Mouse (Mus musculus) embryo, embryonic 11 days (tissue): ENCODE data around the gene Kbtbd2.

Source experiments
- DNase-seq: peaks from one replicate; pipeline ENCODE4 v3.0.0-alpha.2; 2015

Gene Kbtbd2

DNA sequence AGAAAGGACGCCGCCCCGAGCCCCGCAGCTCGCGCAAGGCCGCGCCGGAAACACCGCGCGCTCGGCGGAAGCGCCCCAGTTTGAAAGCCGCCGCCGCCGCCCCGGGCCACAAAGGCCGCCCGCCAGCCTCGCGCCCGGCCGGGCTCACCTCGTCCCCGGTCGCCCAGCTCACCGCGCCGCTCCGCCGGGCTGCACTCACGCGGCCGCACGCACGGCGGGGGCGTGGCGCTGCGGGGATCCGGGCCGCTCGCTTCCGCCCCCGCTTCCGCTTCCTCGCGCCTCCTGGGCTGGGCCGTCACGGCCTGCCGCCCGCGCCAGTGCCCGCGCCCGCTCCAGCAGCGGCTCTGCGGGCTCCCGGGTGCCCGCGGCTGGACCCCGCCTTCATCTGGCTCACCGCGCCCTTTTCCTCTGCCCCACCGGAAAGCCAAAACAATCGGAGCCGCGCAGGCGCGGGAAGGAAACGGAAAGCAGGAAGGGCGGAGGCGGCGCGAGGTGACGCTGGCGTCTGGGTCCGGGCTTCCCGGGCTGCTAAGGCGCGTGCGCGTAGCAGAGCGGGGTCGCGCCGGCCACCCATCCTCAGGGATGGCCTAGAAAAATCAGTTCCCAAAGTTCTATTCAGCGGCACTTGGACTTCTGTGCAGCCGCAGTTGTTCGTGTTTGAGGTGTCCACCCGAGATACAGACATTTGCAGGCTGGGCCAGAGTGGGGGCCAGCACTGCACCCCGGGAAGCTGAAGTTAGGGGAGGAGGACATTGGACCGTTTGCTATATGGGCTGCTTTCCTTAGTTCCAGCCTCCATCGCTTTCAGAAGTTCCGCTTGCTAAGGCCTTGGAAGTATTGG is at the start of gene Kbtbd2:
TSS of gene Kbtbd2 (minus strand) at position 503 of the 841 bp plus-strand sequence.
- peak; percentile 96 for DNase-seq

- DNase-seq = no peak
Observed at GRCm38 (mm10) chr6:56844365-56844764, 46.8 kb upstream of the Kbtbd2 start.

DNA sequence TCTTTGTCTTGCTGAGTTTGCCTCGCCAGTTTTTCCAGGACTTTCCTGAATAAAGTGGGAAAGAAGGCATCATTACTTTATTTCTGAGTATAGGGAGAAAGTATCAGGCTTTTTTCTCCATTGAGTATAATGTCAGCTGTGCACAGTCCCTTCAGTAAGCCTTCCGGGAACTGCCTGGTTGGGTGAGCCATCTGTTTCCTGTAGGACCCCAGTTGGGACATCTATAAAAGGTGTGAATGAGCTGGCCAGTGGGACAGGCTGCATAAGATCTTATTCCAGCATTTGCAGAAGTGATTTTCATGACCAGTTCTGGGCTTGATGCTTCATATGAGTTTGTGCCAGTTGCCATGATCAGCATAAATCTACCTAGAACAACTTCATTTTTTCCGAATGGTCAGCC is 45.6 kb upstream of the Kbtbd2 start:
- DNase-seq = no peak

GRCm38 (mm10) chr6:56837621-56838020 is 40.0 kb upstream of the Kbtbd2 start:
- DNase-seq = no peak

- DNase-seq = no peak
Observed at GRCm38 (mm10) chr6:56837166-56837565, 39.6 kb upstream of the Kbtbd2 start.

DNA sequence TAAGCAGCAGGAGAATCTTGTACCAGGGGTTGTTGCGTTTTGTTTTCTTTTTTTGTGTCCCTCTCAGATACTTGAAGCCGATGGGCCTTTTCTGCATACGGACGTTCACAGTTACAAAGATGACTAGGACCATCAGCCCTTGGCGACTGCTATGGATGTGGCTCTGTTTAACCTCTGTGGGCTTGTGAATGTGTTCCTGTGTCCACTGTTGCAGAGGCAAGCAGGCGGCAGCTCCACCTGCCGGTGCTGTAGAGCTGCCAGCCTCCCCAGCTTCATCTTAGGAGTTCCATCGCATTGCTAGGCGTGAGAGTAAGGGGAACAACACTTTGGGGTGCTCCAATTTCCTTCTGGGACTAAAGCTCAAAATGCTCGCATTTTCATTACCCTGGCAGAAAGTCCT is 37.9 kb upstream of the Kbtbd2 start:
- DNase-seq = no peak

- peak; percentile 17 for DNase-seq
Observed at GRCm38 (mm10) chr6:56834769-56835168, 37.2 kb upstream of the Kbtbd2 start.

GRCm38 (mm10) chr6:56832830-56833229 is 35.2 kb upstream of the Kbtbd2 start:
- DNase-seq = peak; percentile 7

DNA sequence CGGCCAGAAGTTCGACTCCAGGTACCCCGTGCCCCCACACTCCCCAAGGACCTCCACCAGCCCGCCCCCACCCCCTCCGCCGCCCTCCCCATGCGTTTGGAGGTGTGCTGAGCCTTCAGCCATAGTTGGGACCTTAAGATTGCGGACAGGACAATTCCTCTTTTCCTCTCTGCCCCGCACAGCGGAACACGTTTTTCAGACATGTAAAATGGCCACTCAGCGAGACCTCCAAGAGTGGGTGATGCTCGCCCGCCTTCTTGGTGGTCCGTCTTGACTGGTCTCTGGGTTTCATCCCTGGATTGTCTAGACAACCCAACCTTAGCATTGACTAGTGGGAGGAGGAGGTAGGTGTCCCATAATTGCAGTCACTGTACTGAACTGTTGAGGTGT is 34.8 kb upstream of the Kbtbd2 start:
- DNase-seq = peak; percentile 57

- peak; percentile 92 for DNase-seq
Observed at GRCm38 (mm10) chr6:56831697-56832406, 34.2 kb upstream of the Kbtbd2 start, which contains the start of gene Fkbp9. TSS of gene Fkbp9 (plus strand) at chr6:56832059.

DNA sequence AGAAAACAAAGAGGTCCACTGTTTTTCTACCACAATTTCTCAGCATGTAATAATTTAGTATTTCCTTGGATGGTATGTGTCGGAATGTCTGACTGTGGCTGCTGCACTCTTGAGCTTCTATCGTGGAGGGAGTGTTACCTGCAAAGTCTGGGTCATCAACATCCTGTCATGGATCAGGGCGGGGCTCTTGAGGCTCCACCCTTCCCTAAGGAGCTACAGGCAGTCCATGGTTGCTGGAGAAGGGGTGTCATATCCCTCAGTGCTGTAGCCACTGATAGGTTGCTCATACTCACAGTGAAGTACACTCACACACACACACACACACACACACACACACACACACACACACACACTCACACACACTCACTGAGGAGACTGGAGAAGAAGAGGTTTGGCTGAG is 28.0 kb upstream of the Kbtbd2 start:
- no peak for DNase-seq

- no peak for DNase-seq
Observed at GRCm38 (mm10) chr6:56819124-56819487, 21.5 kb upstream of the Kbtbd2 start.

- DNase-seq = no peak
Observed at GRCm38 (mm10) chr6:56818436-56819123, 21.0 kb upstream of the Kbtbd2 start.

- DNase-seq = no peak
Observed at GRCm38 (mm10) chr6:56813332-56813731, 15.7 kb upstream of the Kbtbd2 start.

DNA sequence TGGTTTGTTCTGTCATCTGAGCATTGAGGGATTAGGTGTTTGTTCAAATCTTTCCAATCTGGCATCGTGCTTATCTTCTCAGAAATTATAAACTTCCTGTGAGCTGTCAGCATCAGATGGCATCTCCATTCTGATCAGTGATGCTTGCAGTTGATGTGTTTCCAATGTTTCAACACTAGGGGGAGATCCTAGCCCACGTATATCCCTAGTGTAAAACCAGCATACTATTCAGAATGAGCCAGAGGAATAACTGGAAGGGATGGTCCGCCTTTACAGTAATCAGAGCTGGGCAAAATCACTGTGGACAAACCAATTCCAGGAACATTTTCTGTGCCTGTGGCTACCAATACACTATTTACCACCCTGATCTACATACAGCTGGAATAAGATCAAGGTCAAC is 11.0 kb upstream of the Kbtbd2 start:
- peak; percentile 65 for DNase-seq

GRCm38 (mm10) chr6:56806195-56806594 is 8.6 kb upstream of the Kbtbd2 start:
- no peak for DNase-seq

- DNase-seq = no peak
Observed at GRCm38 (mm10) chr6:56805026-56805425, 7.4 kb upstream of the Kbtbd2 start.

- no peak for DNase-seq
Observed at GRCm38 (mm10) chr6:56798152-56798465, 496 bp upstream of the Kbtbd2 start.

- DNase-seq = peak; percentile 75
Observed at GRCm38 (mm10) chr6:56796668-56797141, 908 bp downstream of the Kbtbd2 start.

DNA sequence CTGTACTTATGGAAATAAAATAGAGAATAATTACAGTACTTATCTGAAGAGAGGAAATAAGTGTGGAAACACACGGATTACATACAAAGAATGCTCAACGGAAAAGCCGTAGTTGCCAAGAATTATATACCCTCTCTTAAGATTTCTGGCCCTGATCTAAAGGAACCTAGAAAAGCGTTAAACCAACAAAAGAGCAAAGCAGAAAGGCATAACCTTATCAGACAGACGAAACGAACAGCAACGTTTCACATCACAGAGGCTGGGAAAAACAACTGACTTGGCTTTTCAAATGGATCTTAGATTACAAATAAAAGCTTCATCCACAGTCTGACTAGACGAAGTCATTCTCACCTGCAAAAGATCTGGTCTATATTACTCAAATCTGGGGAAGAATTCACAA is 1.4 kb downstream of the Kbtbd2 start:
- DNase-seq = no peak

DNA sequence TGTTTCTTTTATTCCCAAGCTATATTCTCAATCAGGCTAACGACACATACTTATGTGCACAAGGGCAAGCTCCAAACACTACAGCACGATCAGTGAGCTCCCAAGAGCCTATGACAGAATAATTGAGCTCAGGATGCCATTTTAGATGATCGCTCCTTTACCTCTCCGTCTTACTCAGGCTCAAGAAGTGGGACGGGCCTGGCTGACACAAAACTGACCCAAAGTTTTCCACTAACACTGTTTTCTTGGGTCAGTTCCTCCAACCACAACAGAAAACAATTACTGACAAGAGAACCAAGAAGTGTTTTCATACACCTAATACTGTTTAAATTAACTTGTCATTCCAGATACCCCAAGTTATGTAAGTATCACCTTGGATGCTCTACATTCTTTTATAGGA is 2.8 kb downstream of the Kbtbd2 start:
- no peak for DNase-seq

- no peak for DNase-seq
Observed at GRCm38 (mm10) chr6:56789336-56789735, 8.3 kb downstream of the Kbtbd2 start.

GRCm38 (mm10) chr6:56787668-56788067 is 9.9 kb downstream of the Kbtbd2 start:
- DNase-seq = no peak

DNA sequence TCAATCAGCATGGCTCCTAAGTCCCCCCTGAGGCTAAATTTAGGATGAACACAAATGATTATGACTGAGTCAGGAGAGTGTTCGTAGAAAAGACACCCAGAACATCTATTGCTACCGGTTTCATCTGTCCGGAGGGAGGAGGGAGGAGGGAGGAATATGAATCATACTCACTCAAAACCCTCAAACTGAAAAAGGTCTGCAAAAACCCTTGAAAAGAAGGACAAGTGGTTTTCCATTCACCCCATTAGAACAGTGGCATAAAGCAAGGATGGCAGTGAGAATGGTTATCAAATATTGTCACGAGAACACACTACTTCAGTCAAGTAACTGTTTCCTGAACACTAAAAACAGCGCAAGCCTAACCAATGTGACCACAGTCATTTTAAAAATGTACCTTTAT is 12.5 kb downstream of the Kbtbd2 start:
- DNase-seq = no peak
